Mouse (Mus musculus): ENCODE results near the gene Adh1. TPM values are rescaled to one million over a fixed set of nuclear protein-coding genes. Genes with fewer than 3 reads are reported as not detected.

Adh1 gene
- polyA plus RNA-seq, 2 experiments = 3.8 to 8.4 TPM

DNA sequence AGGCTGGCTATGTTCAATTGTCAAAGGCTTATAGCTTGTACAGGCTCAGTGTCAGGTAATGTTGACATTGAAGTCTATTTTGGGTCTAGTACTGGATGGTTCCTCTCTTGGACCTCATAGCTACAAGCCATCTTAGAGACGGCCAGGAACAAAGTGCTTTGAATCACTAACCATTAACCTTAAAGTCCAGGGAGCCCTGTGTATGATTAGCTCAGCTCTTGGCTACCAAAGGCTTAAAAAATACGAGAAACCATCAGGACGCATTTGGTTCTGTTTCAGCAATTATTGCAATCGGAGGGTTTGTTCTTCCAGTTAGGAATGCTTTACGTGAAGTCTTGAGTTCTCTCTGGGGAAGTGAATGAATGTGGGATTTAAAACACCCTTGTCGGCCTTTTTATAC lies 17.9 kb upstream of the Adh1 start:
- ATAC-seq (ENCODE audit: insufficient read depth) (no peak), DNase-seq (ENCODE audit: low read depth in 3 of 3, low spot score in 3 of 3) (no peak)
- no peak overlapping the region for H3K4me2 ChIP-seq (ENCODE audit: low read depth)
- no peak overlapping the region for H3K9ac ChIP-seq (replicated peaks)
- whole genome bisulfite sequencing (ENCODE audit: insufficient replicate concordance) = 65% methylated on average over 6 of the region's 6 CpGs
- no peaks in the 10 kb centered on the region for H3K36me3 ChIP-seq (replicated peaks; ENCODE audit: control insufficient read depth, insufficient read depth, low read depth)
- H3K9me3 ChIP-seq (ENCODE audit: control insufficient read depth, low read length) = no peaks in the 10 kb centered on the region
- peaks cover 0 to 4% of the 10 kb centered on the region in 2 experiments; a peak in 2 of 4 replicates for H3K4me1 ChIP-seq (replicated peaks; ENCODE audit: control insufficient read depth in 2 of 2, insufficient read depth in 2 of 2, low read length in 1 of 2)
- H3K4me3 ChIP-seq (ENCODE audit: insufficient read depth in 1 of 2, low read depth in 2 of 2, low read length in 2 of 2) = no peak overlapping the region
- no peaks in the 10 kb centered on the region for H3K27me3 ChIP-seq (ENCODE audit: control insufficient read depth, insufficient read depth, low read length)
- TF ChIP-seq CTCF (IDR thresholded peaks at IDR 0.05; ENCODE audit: low read depth) = no peak
- TF ChIP-seq EP300 (IDR thresholded peaks at IDR 0.05; ENCODE audit: low read depth) = no peak
- H3K27ac ChIP-seq = no peak overlapping the region

GRCm38 (mm10) chr3:138244338-138244874 lies 16.4 kb upstream of the Adh1 start:
- H3K36me3 ChIP-seq (replicated peaks; ENCODE audit: control insufficient read depth, insufficient read depth, low read depth) = no peaks in the 10 kb centered on the region
- no peaks in the 10 kb centered on the region for H3K9me3 ChIP-seq (ENCODE audit: control insufficient read depth, low read length)
- no peak overlapping the region for H3K4me3 ChIP-seq (ENCODE audit: insufficient read depth in 1 of 2, low read depth in 2 of 2, low read length in 2 of 2)
- H3K27me3 ChIP-seq (ENCODE audit: control insufficient read depth, insufficient read depth, low read length) = no peaks in the 10 kb centered on the region
- no peak overlapping the region for H3K4me2 ChIP-seq (ENCODE audit: low read depth)
- no peak for ATAC-seq (ENCODE audit: insufficient read depth)
- H3K27ac ChIP-seq = no peak overlapping the region
- H3K4me1 ChIP-seq (replicated peaks; ENCODE audit: control insufficient read depth in 2 of 2, insufficient read depth in 2 of 2, low read length in 1 of 2) = peaks cover 0 to 2% of the 10 kb centered on the region in 2 experiments; a peak in 2 of 4 replicates
- DNase-seq (ENCODE audit: low read depth in 3 of 3, low spot score in 3 of 3) = no peak
- WGBS (ENCODE audit: insufficient replicate concordance) = 64% methylated on average over 7 of the region's 7 CpGs
- TF ChIP-seq EP300 (IDR thresholded peaks at IDR 0.05; ENCODE audit: low read depth) = no peak
- TF ChIP-seq CTCF (IDR thresholded peaks at IDR 0.05; ENCODE audit: low read depth) = no peak
- no peak overlapping the region for H3K9ac ChIP-seq (replicated peaks)

DNA sequence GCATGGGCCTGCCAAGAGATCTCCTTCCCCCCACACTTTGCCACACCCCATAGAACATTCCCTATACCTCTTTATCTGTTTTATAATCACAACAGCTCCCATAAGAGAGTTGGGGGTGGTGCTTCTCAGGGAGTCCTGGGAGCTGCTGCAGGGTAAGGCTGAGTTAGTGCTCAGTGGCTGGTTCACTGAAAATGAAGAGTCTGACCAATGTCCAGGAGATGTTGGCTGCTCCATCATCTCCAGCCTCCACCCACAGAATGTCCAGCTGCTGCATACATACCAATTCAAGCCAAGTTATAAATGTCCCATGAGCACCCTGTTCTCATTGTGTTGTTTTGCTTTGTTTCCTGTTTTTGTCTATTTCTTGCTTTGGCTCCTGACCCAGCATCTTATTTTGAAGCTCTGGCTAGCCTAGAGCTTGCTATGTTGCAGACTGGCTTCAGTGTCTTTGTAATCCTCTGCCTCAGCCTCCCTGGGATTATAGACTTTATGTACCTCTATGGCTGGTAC lies 14.2 kb upstream of the Adh1 start:
- no peaks in the 10 kb centered on the region for H3K36me3 ChIP-seq (replicated peaks; ENCODE audit: control insufficient read depth, insufficient read depth, low read depth)
- no peak for TF ChIP-seq EP300 (IDR thresholded peaks at IDR 0.05; ENCODE audit: low read depth)
- H3K4me2 ChIP-seq (ENCODE audit: low read depth) = no peak overlapping the region
- DNase-seq (ENCODE audit: low read depth in 3 of 3, low spot score in 3 of 3) = no peak
- H3K4me3 ChIP-seq (ENCODE audit: insufficient read depth in 1 of 2, low read depth in 2 of 2, low read length in 2 of 2) = no peak overlapping the region
- H3K27me3 ChIP-seq (ENCODE audit: control insufficient read depth, insufficient read depth, low read length) = no peaks in the 10 kb centered on the region
- no peak overlapping the region for H3K27ac ChIP-seq
- ATAC-seq (ENCODE audit: insufficient read depth) = no peak
- H3K9ac ChIP-seq (replicated peaks) = no peak overlapping the region
- no peaks in the 10 kb centered on the region; a peak in 1 of 4 replicates for H3K4me1 ChIP-seq (replicated peaks; ENCODE audit: control insufficient read depth in 2 of 2, insufficient read depth in 2 of 2, low read length in 1 of 2)
- H3K9me3 ChIP-seq (ENCODE audit: control insufficient read depth, low read length) = no peaks in the 10 kb centered on the region

- no peaks in the 10 kb centered on the region for H3K27me3 ChIP-seq (ENCODE audit: control insufficient read depth, insufficient read depth, low read length)
- ATAC-seq (ENCODE audit: insufficient read depth) (no peak), DNase-seq (ENCODE audit: low read depth in 3 of 3, low spot score in 3 of 3) (no peak)
- H3K4me1 ChIP-seq (replicated peaks; ENCODE audit: control insufficient read depth in 2 of 2, insufficient read depth in 2 of 2, low read length in 1 of 2) = no peaks in the 10 kb centered on the region; a peak in 1 of 4 replicates
- no peak overlapping the region for H3K9ac ChIP-seq (replicated peaks)
- H3K4me2 ChIP-seq (ENCODE audit: low read depth) = no peak overlapping the region
- H3K36me3 ChIP-seq (replicated peaks; ENCODE audit: control insufficient read depth, insufficient read depth, low read depth) = no peaks in the 10 kb centered on the region
- no peaks in the 10 kb centered on the region for H3K9me3 ChIP-seq (ENCODE audit: control insufficient read depth, low read length)
- TF ChIP-seq EP300 (IDR thresholded peaks at IDR 0.05; ENCODE audit: low read depth) = no peak
- TF ChIP-seq CTCF (IDR thresholded peaks at IDR 0.05; ENCODE audit: low read depth) = no peak
- no peak overlapping the region for H3K4me3 ChIP-seq (ENCODE audit: insufficient read depth in 1 of 2, low read depth in 2 of 2, low read length in 2 of 2)
- WGBS (ENCODE audit: insufficient replicate concordance) = 64% methylated on average over 4 of the region's 4 CpGs
- no peak overlapping the region for H3K27ac ChIP-seq
Measured at GRCm38 (mm10) chr3:138247241-138247640, 13.6 kb upstream of the Adh1 start.

GRCm38 (mm10) chr3:138248011-138248410 lies 12.8 kb upstream of the Adh1 start:
- ATAC-seq (ENCODE audit: insufficient read depth) = no peak
- Histone ChIP-seq H3K9ac (replicated peaks) (no peak overlapping the region), H3K4me1 (replicated peaks; ENCODE audit: control insufficient read depth in 2 of 2, insufficient read depth in 2 of 2, low read length in 1 of 2) (no peaks in the 10 kb centered on the region; a peak in 1 of 4 replicates), H3K27me3 (ENCODE audit: control insufficient read depth, insufficient read depth, low read length) (no peaks in the 10 kb centered on the region), H3K9me3 (ENCODE audit: control insufficient read depth, low read length) (no peaks in the 10 kb centered on the region), H3K36me3 (replicated peaks; ENCODE audit: control insufficient read depth, insufficient read depth, low read depth) (no peaks in the 10 kb centered on the region), H3K4me2 (ENCODE audit: low read depth) (no peak overlapping the region), H3K4me3 (ENCODE audit: insufficient read depth in 1 of 2, low read depth in 2 of 2, low read length in 2 of 2) (no peak overlapping the region), H3K27ac (no peak overlapping the region)
- WGBS (ENCODE audit: insufficient replicate concordance) = 75% methylated on average over 7 of the region's 7 CpGs
- DNase-seq (ENCODE audit: low read depth in 3 of 3, low spot score in 3 of 3) = no peak
- TF ChIP-seq EP300 (IDR thresholded peaks at IDR 0.05; ENCODE audit: low read depth) (no peak), CTCF (IDR thresholded peaks at IDR 0.05; ENCODE audit: low read depth) (no peak)

All from liver, embryonic 14.5 days (tissue).